Mouse (Mus musculus) intestine, embryonic 14.5 days (tissue): Measurements from ENCODE around the gene Mgat5. TPM values are rescaled to one million over a fixed set of nuclear protein-coding genes. Genes with fewer than 3 reads are reported as not detected.

Source experiments
- ATAC-seq: fragments of 200-750 bp; cut with Nextera tagmentation; replicated peaks from 2 replicates; pipeline ENCODE4 v1.8.0; 2017; ENCODE audit warnings: low read depth, moderate number of reproducible peaks, moderate TSS enrichment, moderate library complexity; ENCODE audit not compliant: low FRiP score, low TSS enrichment
- DNase-seq: peaks from one replicate; pipeline ENCODE4 v3.0.0-alpha.2; 2018; ENCODE audit warnings: low spot score
- H3K27ac ChIP-seq: fragments of 300-500 bp; sonication (generic); 2 replicates; pipeline ENCODE4 v1.5.1; 2014; ENCODE audit warnings: low read depth, mild to moderate bottlenecking, control low read depth
- H3K27me3 ChIP-seq: fragments of 300-500 bp; sonication (generic); replicated peaks from 2 replicates; pipeline ENCODE4 v1.6.1; 2014; ENCODE audit warnings: low read length, control low read depth; ENCODE audit not compliant: control insufficient read depth, insufficient read depth
- H3K36me3 ChIP-seq: fragments of 300-500 bp; sonication (generic); 2 replicates; pipeline ENCODE4 v1.6.1; 2014; ENCODE audit warnings: low read length, control low read depth; ENCODE audit not compliant: control insufficient read depth, insufficient read depth
- H3K4me1 ChIP-seq: fragments of 300-500 bp; sonication (generic); replicated peaks from 2 replicates; pipeline ENCODE4 v1.6.1; 2014; ENCODE audit warnings: low read length, control low read depth, mixed read lengths; ENCODE audit not compliant: control insufficient read depth, insufficient read depth
- H3K4me2 ChIP-seq: fragments of 300-500 bp; sonication (generic); 2 replicates; pipeline ENCODE4 v1.6.1; 2014; ENCODE audit warnings: low read length
- H3K4me3 ChIP-seq: fragments of 300-500 bp; sonication (generic); 2 replicates; pipeline ENCODE4 v1.5.1; 2014; ENCODE audit warnings: low read depth, low read length, control low read depth, mixed read lengths
- H3K9ac ChIP-seq: fragments of 300-500 bp; sonication (generic); 2 replicates; pipeline ENCODE4 v1.6.1; 2014; ENCODE audit warnings: mild to moderate bottlenecking, low read length
- H3K9me3 ChIP-seq: fragments of 300-500 bp; sonication (generic); 2 replicates; pipeline ENCODE4 v1.6.1; 2016; ENCODE audit warnings: low read length, control low read depth; ENCODE audit not compliant: control insufficient read depth
- WGBS: fragments of 180-500 bp; shearing (Covaris S2); extraction: QIAGEN DNeasy Blood & Tissue Kit; methylation state at CpG from one replicate; pipeline ENCODE4 v1.1.7; 2014; 5-methylcytosine and 5-hydroxymethylcytosine counted together
- polyA plus RNA-seq: library from polyadenylated mRNA; unstranded; fragments of >200 nt; fragmentation: Nextera tagmentation; extraction: Ambion mirVana; gene quantifications from 2 replicates; pipeline ENCODE4 v1.2.1, GENCODE M21; 2014

The Mgat5 gene
- polyA plus RNA-seq, 1 experiment from 2014 or later, result 7.3 TPM

DNA sequence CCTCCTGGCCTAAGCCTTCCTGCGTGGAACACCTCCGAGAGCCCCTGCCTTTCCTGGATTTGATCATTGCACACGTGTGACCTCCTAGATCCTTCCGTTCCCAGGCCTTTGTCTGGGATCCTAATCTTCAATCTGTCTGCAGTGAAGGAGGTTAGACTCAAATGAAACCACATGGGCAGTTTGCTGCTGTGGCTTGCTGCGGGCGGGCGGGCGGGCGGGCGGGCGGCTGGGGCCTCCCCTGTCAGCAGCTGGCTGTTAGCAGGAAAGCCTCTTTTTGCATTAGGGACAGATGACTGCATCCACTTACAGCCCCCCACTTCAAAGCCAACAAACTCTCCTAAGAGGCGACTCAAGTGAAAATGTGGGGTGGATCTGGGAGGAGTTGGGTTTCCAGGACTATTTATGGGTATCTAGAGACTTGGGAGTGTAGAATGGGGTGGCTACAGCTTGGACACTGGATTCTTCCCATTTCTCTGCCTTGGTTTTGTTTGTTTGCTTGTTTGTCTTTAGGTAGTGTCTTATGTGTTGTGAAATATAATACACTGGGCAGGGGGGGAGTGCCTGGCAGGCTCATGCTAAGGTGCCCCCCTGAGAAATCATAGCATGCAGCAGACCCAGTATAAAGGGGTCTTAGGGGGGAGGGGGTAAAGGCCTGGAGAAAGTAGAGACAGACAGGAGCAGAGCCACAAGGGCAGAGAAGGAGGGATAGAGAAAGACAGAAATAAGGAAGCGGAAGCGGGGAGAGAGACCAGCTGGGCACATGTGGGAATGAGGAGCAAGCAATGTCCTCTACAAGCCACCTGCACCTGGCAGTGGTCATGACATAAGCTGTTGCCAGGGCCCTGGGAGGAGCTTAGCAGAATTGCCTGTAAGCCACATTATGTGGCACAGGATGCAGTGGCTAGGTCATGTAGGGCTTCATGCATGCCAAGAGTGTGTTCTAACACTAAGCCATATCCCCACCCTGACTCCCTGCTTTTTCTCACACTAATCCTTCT, 238.4 kb downstream of the Mgat5 start:
- ATAC-seq (no peak), DNase-seq (no peak)
- peak overlapping the region; percentile 54 for H3K27ac ChIP-seq
- H3K36me3 ChIP-seq, result peaks cover 5% of the 10 kb centered on the region; the same call in 1 of the 2 replicates
- 41% methylated on average over 14 of the region's 14 CpGs for WGBS
- no peak overlapping the region for H3K9ac ChIP-seq
- H3K4me1 ChIP-seq, result peaks cover 28% of the 10 kb centered on the region
- H3K27me3 ChIP-seq, result no peaks in the 10 kb centered on the region
- H3K4me3 ChIP-seq, result no peak overlapping the region
- no peaks in the 10 kb centered on the region for H3K9me3 ChIP-seq
- no peak overlapping the region for H3K4me2 ChIP-seq

DNA sequence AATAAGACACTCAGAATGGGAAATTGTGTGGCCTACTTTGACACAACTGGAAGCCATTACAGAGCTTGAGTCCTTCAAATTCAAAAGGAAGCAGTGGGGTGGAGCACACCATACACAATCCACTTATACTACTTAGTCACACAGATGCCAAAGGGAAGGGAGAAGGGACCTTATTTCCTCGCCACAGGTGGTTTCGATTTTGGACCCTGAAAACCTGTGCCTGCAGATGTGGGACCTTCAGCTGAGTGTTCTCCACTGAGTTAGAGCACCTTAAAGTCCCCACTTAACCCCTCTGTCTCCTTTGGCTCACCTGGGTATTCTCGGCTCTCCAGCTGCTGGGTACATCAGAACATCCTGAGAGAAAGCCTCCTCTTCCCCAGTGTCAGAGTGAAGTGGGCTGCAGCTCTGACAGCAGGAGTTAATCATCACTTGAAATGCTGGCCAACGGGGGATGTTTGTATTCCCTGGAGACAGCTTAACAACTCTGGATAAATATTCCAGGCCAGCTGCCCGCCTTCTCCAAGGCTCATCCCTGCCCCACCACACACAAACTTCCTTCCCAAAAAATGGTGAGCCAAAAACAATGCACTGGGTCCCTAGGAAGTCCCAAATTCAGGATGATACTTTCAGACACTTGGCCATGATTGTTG, 240.1 kb downstream of the Mgat5 start:
- Histone ChIP-seq H3K4me1 (peaks cover 28% of the 10 kb centered on the region), H3K36me3 (peaks cover 9% of the 10 kb centered on the region; the same call in 1 of the 2 replicates), H3K4me2 (no peak overlapping the region), H3K9me3 (no peaks in the 10 kb centered on the region), H3K27me3 (no peaks in the 10 kb centered on the region), H3K27ac (peak overlapping the region; percentile 47; the same call in 1 of the 2 replicates), H3K9ac (no peak overlapping the region), H3K4me3 (no peak overlapping the region)
- WGBS, result 38% methylated on average over 5 of the region's 5 CpGs
- DNase-seq, result no peak
- ATAC-seq, result no peak

GRCm38 (mm10) chr1:127453397-127453796, 248.6 kb downstream of the Mgat5 start:
- WGBS, result 90% methylated on average over 6 of the region's 6 CpGs
- no peak for DNase-seq

GRCm38 (mm10) chr1:127459015-127459451, 254.2 kb downstream of the Mgat5 start:
- 14% methylated on average over 6 of the region's 6 CpGs for WGBS
- ATAC-seq, result peak; percentile 68
- H3K9ac ChIP-seq, result no peak overlapping the region
- no peaks in the 10 kb centered on the region for H3K9me3 ChIP-seq
- H3K4me3 ChIP-seq, result no peak overlapping the region
- DNase-seq, result peak; percentile 77
- 0 out of 2 replicates have a peak, but pooled peaks cover 5% of the 10 kb centered on the region for H3K36me3 ChIP-seq
- no peak overlapping the region for H3K4me2 ChIP-seq
- no peak overlapping the region for H3K27ac ChIP-seq
- no peaks in the 10 kb centered on the region; the same call in 1 of the 2 replicates for H3K4me1 ChIP-seq
- no peaks in the 10 kb centered on the region for H3K27me3 ChIP-seq

More at GRCm38 (mm10) chr1:127453397-127453796, 248.6 kb downstream of the Mgat5 start:
- H3K9me3 ChIP-seq, result no peaks in the 10 kb centered on the region
- no peak for ATAC-seq
- H3K27me3 ChIP-seq, result no peaks in the 10 kb centered on the region
- no peak overlapping the region for H3K9ac ChIP-seq
- H3K4me1 ChIP-seq, result no peaks in the 10 kb centered on the region
- peaks cover 4% of the 10 kb centered on the region; the same call in 1 of the 2 replicates for H3K36me3 ChIP-seq
- H3K4me2 ChIP-seq, result no peak overlapping the region
- H3K27ac ChIP-seq, result no peak overlapping the region
- no peak overlapping the region for H3K4me3 ChIP-seq

DNA sequence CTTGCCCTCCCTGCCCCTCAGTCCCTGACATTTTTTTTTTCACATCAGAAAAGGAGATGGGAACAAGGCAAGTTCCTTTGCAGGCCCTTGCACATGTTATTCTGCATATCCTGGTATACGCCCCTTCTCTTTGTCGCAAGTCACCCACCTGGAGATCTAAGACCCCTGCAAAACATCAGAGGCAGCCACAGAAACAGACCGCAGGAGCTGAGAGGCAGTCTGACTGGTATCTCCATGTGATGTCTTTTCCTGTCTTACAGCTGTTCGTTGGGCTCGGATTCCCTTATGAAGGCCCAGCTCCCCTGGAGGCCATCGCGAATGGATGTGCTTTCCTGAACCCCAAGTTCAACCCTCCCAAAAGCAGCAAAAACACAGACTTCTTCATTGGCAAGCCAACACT, 254.8 kb downstream of the Mgat5 start:
- no peaks in the 10 kb centered on the region for H3K27me3 ChIP-seq
- no peaks in the 10 kb centered on the region; the same call in 1 of the 2 replicates for H3K4me1 ChIP-seq
- 77% methylated on average over 7 of the region's 7 CpGs for WGBS
- H3K9me3 ChIP-seq, result no peaks in the 10 kb centered on the region
- no peak overlapping the region for H3K9ac ChIP-seq
- H3K36me3 ChIP-seq, result 0 out of 2 replicates have a peak, but pooled peaks cover 5% of the 10 kb centered on the region
- no peak for ATAC-seq
- no peak for DNase-seq
- no peak overlapping the region for H3K4me2 ChIP-seq
- H3K27ac ChIP-seq, result no peak overlapping the region
- H3K4me3 ChIP-seq, result no peak overlapping the region

GRCm38 (mm10) chr1:127461017-127461416, 256.2 kb downstream of the Mgat5 start:
- H3K4me3 ChIP-seq, result no peak overlapping the region
- no peak overlapping the region for H3K9ac ChIP-seq
- no peaks in the 10 kb centered on the region for H3K9me3 ChIP-seq
- H3K36me3 ChIP-seq, result 0 out of 2 replicates have a peak, but pooled peaks cover 5% of the 10 kb centered on the region
- DNase-seq, result no peak
- ATAC-seq, result no peak
- H3K4me1 ChIP-seq, result no peaks in the 10 kb centered on the region; the same call in 1 of the 2 replicates
- 83% methylated on average over 9 of the region's 9 CpGs for WGBS
- H3K27ac ChIP-seq, result no peak overlapping the region
- H3K27me3 ChIP-seq, result no peaks in the 10 kb centered on the region
- no peak overlapping the region for H3K4me2 ChIP-seq

DNA sequence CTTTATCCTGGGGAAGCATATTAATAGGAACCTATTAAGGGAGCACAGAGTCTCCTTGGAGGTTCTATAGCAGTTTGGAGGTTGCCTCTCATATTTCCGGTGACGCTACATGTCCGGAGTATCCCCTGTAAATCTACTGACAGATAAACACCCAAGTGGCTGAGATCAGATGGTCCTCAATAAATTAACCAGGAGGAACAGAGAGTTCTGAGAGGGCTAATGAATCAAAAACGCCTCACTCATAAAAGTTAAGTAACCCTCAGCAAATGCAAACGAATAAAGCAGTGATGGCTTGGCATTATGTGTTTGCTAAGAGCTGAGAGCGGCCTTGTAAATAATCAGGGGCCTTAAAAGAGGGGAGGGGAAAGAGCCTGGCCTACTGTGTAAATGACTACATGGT, 259.2 kb downstream of the Mgat5 start:
- Histone ChIP-seq H3K9ac (no peak overlapping the region), H3K9me3 (no peaks in the 10 kb centered on the region), H3K27ac (no peak overlapping the region), H3K4me1 (no peaks in the 10 kb centered on the region; the same call in 1 of the 2 replicates), H3K4me2 (no peak overlapping the region), H3K4me3 (no peak overlapping the region), H3K27me3 (no peaks in the 10 kb centered on the region), H3K36me3 (0 out of 2 replicates have a peak, but pooled peaks cover 5% of the 10 kb centered on the region)
- ATAC-seq (no peak), DNase-seq (no peak)
- 49% methylated on average over 6 of the region's 6 CpGs for WGBS

DNA sequence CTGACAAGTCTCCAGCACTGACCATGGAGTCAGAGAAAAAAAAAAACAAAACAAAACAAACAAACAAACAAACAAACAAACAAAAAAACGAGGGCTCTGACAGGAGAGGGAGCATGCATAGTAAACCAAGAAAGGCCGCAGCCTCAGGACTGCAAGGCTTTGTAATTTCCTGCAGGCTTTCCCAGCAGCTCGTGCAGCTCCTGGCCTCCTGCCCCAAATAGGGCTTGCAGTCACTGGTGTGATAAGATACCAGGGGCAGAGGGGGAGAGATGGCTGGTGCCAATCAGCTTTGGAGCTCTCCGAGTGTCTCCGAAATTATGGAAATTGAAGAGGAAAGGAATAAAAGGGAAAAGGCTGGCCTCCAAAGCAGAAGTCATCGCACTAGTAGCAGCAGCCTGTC, 260.5 kb downstream of the Mgat5 start:
- Histone ChIP-seq H3K9ac (no peak overlapping the region), H3K4me1 (no peaks in the 10 kb centered on the region; the same call in 1 of the 2 replicates), H3K27me3 (no peaks in the 10 kb centered on the region), H3K4me2 (no peak overlapping the region), H3K36me3 (0 out of 2 replicates have a peak, but pooled peaks cover 5% of the 10 kb centered on the region), H3K4me3 (no peak overlapping the region), H3K27ac (no peak overlapping the region), H3K9me3 (no peaks in the 10 kb centered on the region)
- DNase-seq, result no peak
- ATAC-seq, result no peak
- 63% methylated on average over 6 of the region's 6 CpGs for WGBS
